Mouse (Mus musculus) 3T3-L1 (cell line): ENCODE data around the gene Zmym5.
"Not testable (repeated sequence)": the region's sequence is repeated elsewhere in the genome, so short reads cannot be mapped to it uniquely, and the experiment has no call there.

Source experiments
- DNase-seq: peaks from one replicate; pipeline ENCODE4 v3.0.0-alpha.2; 2015; ENCODE audit warnings: low read depth, low spot score

Gene Zmym5

GRCm38 (mm10) chr14:56811701-56812339 is at the start of gene Zmym5:
TSS of gene Zmym5 (minus strand) at chr14:56811716.
- DNase-seq, result peak; percentile 47

DNA sequence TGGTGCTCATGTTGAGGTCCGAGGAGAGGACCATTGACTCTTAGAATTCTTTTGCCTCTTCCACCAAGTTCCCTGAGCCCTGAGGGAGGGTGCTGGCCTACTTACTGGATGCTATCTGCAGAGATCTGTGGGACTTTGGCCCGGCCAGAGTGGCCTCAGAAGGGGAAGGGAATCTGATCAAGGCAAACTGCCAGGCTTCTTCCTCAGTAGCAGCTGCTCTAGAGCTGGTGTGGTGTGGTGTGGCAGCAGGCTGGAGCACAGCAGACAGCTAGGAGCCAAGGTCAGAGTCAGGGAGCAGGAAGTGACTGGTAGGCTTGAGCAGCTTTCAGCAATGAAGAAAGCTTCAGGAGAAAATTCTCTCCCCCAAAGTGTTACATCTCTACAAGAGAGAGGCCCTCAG is 38.2 kb upstream of the Zmym5 start:
- DNase-seq, result no peak

DNA sequence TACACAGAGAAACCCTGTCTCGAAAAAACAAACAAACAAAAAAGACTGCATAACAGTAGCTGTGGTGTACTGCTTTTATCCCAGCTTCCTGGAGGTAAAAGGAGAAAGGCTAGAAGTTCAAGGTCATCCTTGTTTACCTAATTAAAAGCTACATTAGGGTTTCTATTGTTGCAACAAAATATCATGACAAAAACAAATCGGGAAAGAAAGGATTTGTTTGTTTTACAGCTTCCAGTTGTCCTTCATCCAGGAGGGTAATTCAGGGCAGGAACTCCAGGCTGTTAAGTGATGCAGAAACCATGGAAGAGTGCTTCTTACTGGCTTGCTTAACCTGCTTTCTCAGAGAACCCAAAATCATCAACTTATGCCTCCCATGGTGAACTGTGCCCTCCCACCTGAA is 36.8 kb upstream of the Zmym5 start:
- no peak for DNase-seq

- DNase-seq, result no peak
Measured at GRCm38 (mm10) chr14:56844507-56844906, 33.0 kb upstream of the Zmym5 start.

DNA sequence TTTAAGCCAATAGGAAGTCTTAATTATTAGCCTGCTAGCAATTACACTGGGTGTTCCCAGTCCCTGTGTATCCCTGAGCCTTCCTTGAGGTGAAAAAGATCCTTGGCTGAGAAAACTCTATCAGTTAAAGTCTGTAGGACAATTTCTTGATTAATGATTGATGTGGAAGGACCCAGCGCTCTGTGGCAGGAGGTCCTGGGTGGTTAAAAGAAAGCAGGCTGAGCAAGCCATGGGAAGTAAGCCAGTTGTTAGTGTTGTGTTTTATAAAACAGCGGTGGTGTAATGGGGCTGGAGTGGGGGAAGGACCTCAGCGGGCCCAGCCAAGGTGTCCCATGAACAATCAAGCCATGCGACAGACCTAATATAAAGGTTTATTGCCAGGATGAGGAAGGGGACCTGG is 32.5 kb upstream of the Zmym5 start:
- DNase-seq, result no peak

DNA sequence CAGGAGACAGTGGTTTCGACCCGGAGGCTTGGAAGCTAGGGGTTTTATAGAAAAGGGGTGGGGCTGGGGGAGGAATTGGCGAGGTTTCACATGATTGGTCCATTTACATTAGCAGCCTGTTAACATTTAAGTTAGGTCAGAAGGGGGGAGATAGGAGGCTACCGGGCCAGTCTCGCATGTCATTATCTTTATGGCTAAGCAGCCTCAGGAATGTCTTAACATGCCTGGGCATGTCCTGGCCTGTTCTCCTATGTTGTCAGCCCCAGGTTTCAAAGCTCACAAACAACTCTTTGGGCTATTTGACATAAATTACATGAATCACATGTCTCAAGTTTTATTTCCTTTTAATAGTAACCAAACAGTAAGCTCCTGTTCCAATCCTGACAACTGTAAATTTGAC is 23.1 kb upstream of the Zmym5 start:
- DNase-seq, result not testable (repeated sequence)

GRCm38 (mm10) chr14:56833211-56833610 is 21.7 kb upstream of the Zmym5 start:
- DNase-seq, result not testable (repeated sequence)

GRCm38 (mm10) chr14:56832563-56833113 is 21.1 kb upstream of the Zmym5 start:
- no peak for DNase-seq

GRCm38 (mm10) chr14:56832147-56832546 is 20.6 kb upstream of the Zmym5 start:
- peak; percentile 48 for DNase-seq

- no peak for DNase-seq
Measured at GRCm38 (mm10) chr14:56830491-56831045, 19.1 kb upstream of the Zmym5 start.

GRCm38 (mm10) chr14:56824562-56824961 is 13.0 kb upstream of the Zmym5 start:
- peak; percentile 34 for DNase-seq

DNA sequence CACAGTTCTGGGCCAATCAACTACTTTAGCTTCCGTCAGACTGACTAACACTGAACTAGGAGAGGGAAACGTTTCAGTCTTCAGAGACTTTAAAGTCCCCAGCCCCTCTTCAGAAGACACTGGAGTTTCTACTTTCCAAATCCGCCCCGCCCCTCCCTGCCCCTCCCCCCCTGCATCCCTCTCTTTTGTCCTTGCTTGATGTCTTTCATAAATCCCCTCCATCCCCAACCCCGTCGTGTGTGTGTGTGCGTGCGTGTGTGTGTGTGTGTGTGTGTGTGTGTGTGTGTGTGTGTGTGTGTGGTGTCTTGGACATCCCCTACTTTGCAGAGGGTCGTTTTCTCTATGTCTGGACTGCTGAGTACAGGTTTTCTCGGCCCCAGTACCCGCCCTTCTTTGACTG is 6.1 kb upstream of the Zmym5 start:
- no peak for DNase-seq

DNA sequence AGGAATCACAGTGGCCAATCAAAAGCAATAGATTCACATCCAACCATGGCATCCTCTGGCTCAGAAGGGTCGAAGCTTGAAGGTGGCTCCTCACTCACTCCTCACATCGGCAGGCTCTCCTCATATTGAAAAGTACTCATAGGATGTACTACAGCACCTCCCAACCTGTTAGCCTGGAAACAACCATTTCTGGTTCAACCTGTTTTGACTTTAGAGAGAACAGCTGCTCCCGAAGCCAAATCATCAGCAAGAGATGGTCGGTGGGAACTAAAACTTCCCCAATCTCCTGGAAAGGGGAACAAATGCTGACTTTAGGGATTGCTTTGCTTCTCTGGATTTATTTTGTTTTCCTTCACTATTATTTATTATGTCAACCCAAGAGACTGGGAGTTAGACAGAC is 5.6 kb upstream of the Zmym5 start:
- DNase-seq, result no peak

GRCm38 (mm10) chr14:56816541-56816940 is 5.0 kb upstream of the Zmym5 start:
- no peak for DNase-seq

- DNase-seq, result peak; percentile 91
Measured at GRCm38 (mm10) chr14:56812520-56813036, 1.1 kb upstream of the Zmym5 start.

DNA sequence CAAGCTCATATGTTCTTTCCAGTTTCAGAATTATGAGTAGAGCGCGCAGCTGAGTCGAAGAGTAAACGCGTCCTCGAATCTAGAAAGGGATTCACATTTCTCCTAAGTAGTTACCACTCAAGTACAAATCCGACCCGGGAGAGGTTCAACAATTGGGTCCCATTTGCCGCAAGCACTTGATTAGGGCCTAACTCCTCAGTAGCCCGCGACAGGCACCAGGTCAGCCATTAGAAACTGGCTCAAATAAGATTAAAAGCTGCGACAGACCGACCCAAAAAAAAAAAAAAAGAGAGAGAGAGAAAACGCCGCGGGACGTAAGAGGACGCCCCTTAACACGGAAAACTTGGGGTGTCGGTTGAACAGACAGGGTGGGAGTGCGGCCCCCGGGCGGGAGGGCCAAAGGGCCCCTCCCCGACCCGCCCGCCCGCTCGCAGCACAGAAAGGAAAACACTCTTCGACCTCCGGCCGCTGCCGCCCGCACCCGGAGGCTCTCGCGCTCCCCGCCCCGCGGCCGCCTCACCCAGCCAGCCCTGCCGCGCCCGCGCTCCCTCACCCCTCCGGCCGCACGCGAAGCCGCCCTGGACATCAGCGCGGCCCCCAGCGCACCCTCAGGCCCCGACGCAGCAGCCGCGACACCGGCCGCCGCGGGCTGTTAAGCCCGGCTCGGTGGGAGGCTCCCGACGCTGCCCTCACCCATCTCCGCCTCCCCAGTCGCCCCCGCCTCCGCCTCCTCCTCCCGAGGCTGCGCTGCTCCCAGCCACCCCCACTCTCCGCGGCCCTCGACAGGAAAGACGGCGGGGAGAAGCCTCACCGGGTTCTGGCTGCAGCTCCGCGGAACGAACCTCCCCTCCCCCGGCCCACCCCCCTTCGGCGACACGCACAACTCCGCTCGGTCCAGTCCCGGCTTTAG is 480 bp downstream of the Zmym5 start:
- DNase-seq, result not testable (repeated sequence)

- DNase-seq, result peak; percentile 64
Measured at GRCm38 (mm10) chr14:56793243-56793642, 18.3 kb downstream of the Zmym5 start.

DNA sequence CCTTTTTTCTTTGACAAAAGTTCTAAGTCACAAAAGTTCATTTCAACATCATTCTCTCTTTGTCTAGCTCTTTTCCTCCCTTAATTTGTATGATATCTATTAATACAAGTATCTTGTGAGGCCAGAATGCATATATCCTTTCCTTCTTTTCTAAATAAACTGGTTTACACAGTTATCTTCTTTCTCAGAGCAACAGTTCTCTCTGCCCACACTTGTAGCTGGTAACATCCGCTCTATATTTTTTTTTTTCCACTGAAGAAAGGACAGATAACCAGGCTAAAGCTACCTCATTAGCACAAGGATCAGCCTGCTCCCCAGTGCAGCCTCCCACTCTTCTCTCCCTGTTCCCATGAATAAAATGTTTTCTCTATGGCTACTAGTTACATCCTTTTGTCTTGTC is 26.9 kb downstream of the Zmym5 start:
- DNase-seq, result no peak

DNA sequence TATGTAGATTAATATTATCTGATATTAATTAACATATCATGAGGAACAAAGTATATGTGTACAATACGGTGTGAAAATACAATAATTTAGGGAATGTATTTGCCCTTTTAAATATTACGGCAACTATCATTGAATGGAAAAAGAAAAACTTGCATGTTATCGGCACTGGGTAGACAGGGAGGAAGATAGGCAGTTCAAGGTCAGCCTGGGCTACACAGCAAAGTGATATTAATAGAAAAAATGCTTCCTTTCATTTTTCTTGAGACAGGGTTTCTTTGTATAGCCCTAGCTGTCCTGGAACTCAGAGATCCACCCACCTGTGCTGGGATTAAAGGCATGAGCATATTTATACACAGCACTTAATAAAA is 32.6 kb downstream of the Zmym5 start:
- DNase-seq, result no peak

DNA sequence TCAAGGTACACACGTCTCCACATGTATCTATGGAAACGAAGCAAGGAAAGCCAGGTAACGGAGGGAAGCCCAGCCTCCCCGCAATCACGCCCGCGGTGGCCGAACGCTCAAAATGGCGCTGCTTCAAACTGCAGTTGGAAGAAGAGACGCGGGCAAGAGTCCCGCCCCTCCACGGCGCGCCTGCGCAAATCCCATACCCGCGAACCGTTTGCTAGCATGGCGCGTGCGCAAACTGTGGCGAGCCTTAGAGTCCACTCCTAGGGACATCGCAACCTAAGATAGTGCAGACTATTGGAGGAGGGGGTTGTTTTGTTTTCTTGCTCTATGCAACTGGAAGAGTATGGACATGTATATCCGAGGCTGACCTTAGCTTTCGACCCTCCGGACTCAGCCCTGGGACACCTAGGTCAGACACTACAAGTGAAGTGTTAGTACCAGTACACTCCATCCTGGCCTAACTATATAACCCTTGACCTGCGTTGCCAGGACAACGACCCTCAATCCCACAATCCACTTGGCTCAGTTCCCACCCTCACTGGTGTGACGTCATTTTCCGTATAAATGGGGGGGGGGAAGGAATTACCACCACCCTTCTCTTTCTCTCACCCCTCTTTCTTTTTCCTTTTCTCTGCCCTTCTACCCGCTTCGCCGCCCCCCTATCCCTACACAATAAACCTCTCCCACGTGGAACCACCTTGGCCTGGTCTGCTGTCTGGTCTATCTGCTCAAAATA is 33.1 kb downstream of the Zmym5 start, which contains the start of gene Pspc1:
Pspc1 (minus strand) TSS at position 117 of the 733 bp plus-strand sequence.
- DNase-seq, result peak; percentile 93
